ENCODE assay signal across 9 mouse cellular contexts in the genomic region with DNA sequence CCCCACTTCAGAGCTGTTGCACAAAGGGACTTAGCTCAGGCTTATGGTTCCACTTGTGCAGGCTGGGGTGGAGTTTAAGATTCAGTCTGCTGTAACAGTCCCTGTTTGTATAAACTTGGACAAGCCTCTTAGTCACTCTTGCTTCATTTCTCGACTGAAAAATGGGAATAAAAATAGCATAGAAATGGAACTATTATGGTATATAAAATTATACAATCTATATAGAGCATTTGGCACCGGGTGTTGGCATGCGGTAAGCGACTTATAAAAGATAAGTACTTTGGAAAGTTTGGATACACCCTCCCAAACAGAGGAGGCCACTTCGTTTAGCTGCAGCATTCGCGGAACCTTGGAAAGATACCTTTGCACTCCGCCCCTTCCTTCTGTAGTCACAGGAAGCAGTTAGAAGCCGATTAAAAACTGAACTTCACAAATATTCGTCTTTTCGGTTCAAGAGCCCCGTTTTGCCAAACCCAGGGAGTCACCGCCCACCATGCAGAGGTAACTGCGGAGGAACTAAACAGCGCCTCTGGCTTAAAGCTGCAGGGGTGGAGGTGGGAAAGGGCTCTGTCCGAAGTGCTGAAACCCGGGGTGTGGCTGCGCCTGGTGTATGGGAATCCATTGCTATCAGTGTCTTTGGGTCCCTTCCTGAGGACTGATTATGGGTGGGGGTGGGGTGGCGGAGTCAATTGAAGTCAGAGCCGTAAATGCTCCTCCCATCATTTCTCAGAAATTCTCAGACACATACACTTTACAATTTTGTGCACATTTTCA. TPM values are rescaled to one million over a fixed set of nuclear protein-coding genes. Genes with fewer than 3 reads are reported as not detected.
DNase-seq lines count a peak whose midpoint lies in the region; ATAC-seq lines count a peak whose summit lies in the region.
"Had no signal": no experiment of that assay in that cellular context is flagged by ENCODE, and none has a peak within 500 bp of the region (broad histone marks: within the 10 kb centered on the region; RNA-seq: fewer than 3 reads in every experiment).

No protein-coding gene starts in this region.

- ATAC-seq in midbrain, embryonic 16.5 days: peak; percentile 67

- intact Hi-C loops in heart, postnatal 10 days (cut with DNase I): no loop called here
- intact Hi-C loops in left cerebral cortex, postnatal 36 days (cut with DNase I): loop anchor here (10.0 kb wide), 1 partner anchor 58 kb away; no protein-coding TSS in a partner anchor

- 6% methylated on average over 20 of the region's 20 CpGs for WGBS in midbrain, embryonic 16.5 days

- H3K27me3 ChIP-seq in midbrain, embryonic 16.5 days (ENCODE audit: control insufficient read depth, insufficient read depth, low read depth, low read length): peaks cover 8% of the 10 kb centered on the region

- H3K9ac ChIP-seq in midbrain, embryonic 16.5 days (ENCODE audit: low read depth, low read length): peak overlapping the region; percentile 8; the same call in 1 of the 2 replicates

- no peaks in the 10 kb centered on the region for H3K9me3 ChIP-seq in midbrain, embryonic 16.5 days (replicated peaks; ENCODE audit: control insufficient read depth, low read length, poor library complexity, severe bottlenecking)

- H3K27ac ChIP-seq in midbrain, embryonic 16.5 days (ENCODE audit: low read length): no peak overlapping the region

- H3K4me1 ChIP-seq in midbrain, embryonic 16.5 days (ENCODE audit: control insufficient read depth, insufficient read depth, low read length): peaks cover 3% of the 10 kb centered on the region; the same call in 1 of the 2 replicates

- H3K4me2 ChIP-seq in midbrain, embryonic 16.5 days (ENCODE audit: low read length): peak overlapping the region; percentile 59

- H3K4me3 ChIP-seq in midbrain, embryonic 16.5 days (ENCODE audit: low read depth, low read length): peak overlapping the region; percentile 33

- H3K36me3 ChIP-seq in midbrain, embryonic 16.5 days (ENCODE audit: control insufficient read depth, insufficient read depth, low read length): no peaks in the 10 kb centered on the region

- DNase-seq in left cerebral cortex, adult 18-20 months (ENCODE audit: low spot score in 2 of 2): peak; percentile 22 to 26
- no peak for DNase-seq in left cerebral cortex, adult 11 months (ENCODE audit: low spot score)
- DNase-seq in c-Kit-positive CD71-negative TER-119-negative erythroid progenitor cells, embryonic 14.5 days (ENCODE audit: low read depth): peak; percentile 35
- DNase-seq in heart, postnatal 10 days: peak; percentile 38 to 63
- DNase-seq in left cerebral cortex, postnatal 36 days (ENCODE audit: low spot score in 2 of 2): peak; percentile 20 to 40
- peak; percentile 46 for DNase-seq in thymus, postnatal 4 days
- DNase-seq in cerebellum, adult 11 months: no peak

RNA-seq across cellular contexts. Expression of gene Ankrd34c, which starts 1.2 kb away (rescaled TPM):
- total RNA-seq in left cerebral cortex, adult 18-20 months (2021): 10 to 100 TPM in 1 of 2 experiments, 1 to 10 TPM in 1; 9.1 to 12.3 TPM
- not detected for total RNA-seq in heart, postnatal 10 days (2021)
- 10 to 100 TPM; 11.2 to 12.7 TPM for total RNA-seq in left cerebral cortex, postnatal 36 days (2021)
- polyA plus RNA-seq in midbrain, embryonic 16.5 days (2015; fragmentation: Nextera tagmentation; extraction: Ambion mirVana): 0.15 and 0.34 TPM in 2 replicates
- polyA plus RNA-seq: testis, adult 2 months had no signal

RNA-seq across cellular contexts. Expression of gene Tmed3, which starts 32.3 kb away (rescaled TPM):
- 10 to 100 TPM; 26.2 to 28.6 TPM for total RNA-seq in left cerebral cortex, adult 18-20 months (2021)
- total RNA-seq in heart, postnatal 10 days (2021): 10 to 100 TPM; 36.6 to 37.1 TPM
- 10 to 100 TPM; 31.3 to 32.1 TPM for total RNA-seq in left cerebral cortex, postnatal 36 days (2021)
- 56.0 and 58.9 TPM in 2 replicates for polyA plus RNA-seq in midbrain, embryonic 16.5 days (2015; fragmentation: Nextera tagmentation; extraction: Ambion mirVana)

Comparison
In these comparisons a context has a peak if more than half of its experiments do, and no peak if none do; other contexts are left out.
1. DNase-seq: peak in left cerebral cortex, adult 18-20 months (2 of 2), c-Kit-positive CD71-negative TER-119-negative erythroid progenitor cells, embryonic 14.5 days (single experiment), heart, postnatal 10 days (2 of 2), left cerebral cortex, postnatal 36 days (2 of 2) and thymus, postnatal 4 days (single experiment); none in left cerebral cortex, adult 11 months (single experiment) and cerebellum, adult 11 months (single experiment).
2. RNA of gene Ankrd34c, which starts 1.2 kb away (total RNA-seq): 11.2 to 12.7 TPM in left cerebral cortex, postnatal 36 days and 9.1 to 12.3 TPM in left cerebral cortex, adult 18-20 months; not detected in heart, postnatal 10 days; every median in the first group is over 10 times any median in the second.